Mouse (Mus musculus) liver, embryonic 12.5 days (tissue): ENCODE results near the gene Hck. TPM values are rescaled to one million over a fixed set of nuclear protein-coding genes. Genes with fewer than 3 reads are reported as not detected.

Experiments
- ATAC-seq: fragments of 200-750 bp; cut with Nextera tagmentation; 2 replicates; pipeline ENCODE4 v1.8.0; 2017; ENCODE audit warnings: moderate number of reproducible peaks, mild to moderate bottlenecking, moderate library complexity
- H3K27ac ChIP-seq: fragments of 300-500 bp; sonication (generic); 2 replicates; pipeline ENCODE4 v1.5.1; 2016; ENCODE audit warnings: mild to moderate bottlenecking
- H3K27me3 ChIP-seq: fragments of 300-500 bp; sonication (generic); replicated peaks from 2 replicates; pipeline ENCODE4 v1.6.1; 2016; ENCODE audit warnings: mild to moderate bottlenecking, moderate library complexity
- H3K36me3 ChIP-seq: fragments of 300-500 bp; sonication (generic); 2 replicates; pipeline ENCODE4 v1.6.1; 2016; ENCODE audit warnings: mild to moderate bottlenecking, moderate library complexity
- H3K4me1 ChIP-seq: fragments of 300-500 bp; sonication (generic); 2 replicates; pipeline ENCODE4 v1.6.1; 2016
- H3K4me2 ChIP-seq: fragments of 300-500 bp; sonication (generic); 2 replicates; pipeline ENCODE4 v1.6.1; 2016; ENCODE audit warnings: mild to moderate bottlenecking, moderate library complexity
- H3K4me3 ChIP-seq: fragments of 300-500 bp; sonication (generic); 2 replicates; pipeline ENCODE4 v1.5.1; 2016; ENCODE audit warnings: mild to moderate bottlenecking, moderate library complexity
- H3K9ac ChIP-seq: fragments of 300-500 bp; sonication (generic); 2 replicates; pipeline ENCODE4 v1.6.1; 2016; ENCODE audit warnings: mild to moderate bottlenecking, moderate library complexity
- H3K9me3 ChIP-seq: fragments of 300-500 bp; sonication (generic); replicated peaks from 2 replicates; pipeline ENCODE4 v1.6.1; 2016; ENCODE audit warnings: mild to moderate bottlenecking, moderate library complexity
- WGBS: fragments of 180-500 bp; shearing (Covaris S2); methylation state at CpG from one replicate; pipeline ENCODE4 v1.1.7; 2016; ENCODE audit not compliant: insufficient replicate concordance; 5-methylcytosine and 5-hydroxymethylcytosine counted together
- polyA plus RNA-seq: library from polyadenylated mRNA; unstranded; fragments of >200 nt; fragmentation: Nextera tagmentation; extraction: Ambion mirVana; gene quantifications from 2 replicates; pipeline ENCODE4 v1.2.1, GENCODE M21; 2016

Gene Hck
- 5.6 and 6.5 TPM in 2 replicates for polyA plus RNA-seq

- H3K36me3 ChIP-seq: no peaks in the 10 kb centered on the region
- H3K9ac ChIP-seq: peak within 1 kb of the TSS; percentile 38; the same call in 1 of the 2 replicates
- 3% methylated on average over 52 of the region's 52 CpGs for WGBS
- no peaks in the 10 kb centered on the region for H3K9me3 ChIP-seq
- peaks cover 80% of the 10 kb centered on the region for H3K27me3 ChIP-seq
- H3K4me3 ChIP-seq: peak within 1 kb of the TSS; percentile 47
- no peak within 1 kb of the TSS for H3K27ac ChIP-seq
- H3K4me1 ChIP-seq: no peaks in the 10 kb centered on the region
- peak within 1 kb of the TSS; percentile 72 for H3K4me2 ChIP-seq
- peak; percentile 52; the same call in 1 of the 2 replicates for ATAC-seq
Observed at GRCm38 (mm10) chr2:153108313-153109264, at the start of gene Hck. TSS of gene Hck (plus strand) at chr2:153108468.

DNA sequence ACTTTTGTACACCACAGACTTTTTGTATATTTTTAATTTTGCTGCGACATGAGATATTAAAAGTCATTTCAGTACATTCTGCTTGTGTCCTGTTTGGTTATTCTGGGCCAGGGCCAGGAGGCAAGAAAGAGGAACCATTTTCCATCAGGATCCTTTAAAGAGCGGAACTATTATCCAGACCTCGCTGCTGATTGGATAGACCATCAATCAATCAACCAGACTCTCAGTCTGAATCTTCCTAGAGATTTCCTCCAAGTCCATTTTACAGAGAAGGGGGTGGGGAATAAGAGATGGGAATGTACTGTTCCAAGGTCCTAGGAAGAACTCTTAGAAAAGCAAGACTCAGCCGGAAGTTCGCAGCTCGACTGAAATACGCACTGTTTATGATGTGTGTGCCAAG lies 48.1 kb upstream of the Hck start:
- Histone ChIP-seq H3K4me3 (no peak overlapping the region), H3K9me3 (no peaks in the 10 kb centered on the region), H3K27me3 (peaks cover 7% of the 10 kb centered on the region; the same call in 1 of the 2 replicates), H3K36me3 (no peaks in the 10 kb centered on the region), H3K4me1 (peaks cover 6% of the 10 kb centered on the region; the same call in 1 of the 2 replicates), H3K4me2 (no peak overlapping the region), H3K27ac (no peak overlapping the region), H3K9ac (no peak overlapping the region)
- 78% methylated on average over 7 of the region's 7 CpGs for WGBS
- ATAC-seq: no peak

DNA sequence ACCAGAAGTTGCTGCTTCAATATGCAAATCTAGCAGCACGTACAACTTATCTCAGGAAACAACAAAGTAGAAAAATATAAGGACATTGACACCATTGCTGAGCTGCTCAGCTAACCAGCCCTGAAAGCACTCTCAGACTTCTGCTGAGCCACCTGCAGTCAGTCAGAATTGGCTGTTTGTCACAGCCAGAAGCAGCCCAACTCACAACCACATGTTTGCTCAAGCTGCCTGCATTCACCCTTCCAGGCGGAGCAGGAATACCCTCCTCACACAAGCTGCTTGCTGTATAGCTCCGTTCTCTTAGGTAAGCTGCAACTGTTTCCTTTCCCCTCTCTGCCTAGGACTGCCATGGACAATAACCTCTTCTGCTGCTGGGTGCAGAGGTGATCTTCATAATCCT lies 44.9 kb upstream of the Hck start:
- H3K27me3 ChIP-seq: peaks cover 14% of the 10 kb centered on the region
- peaks cover 13% of the 10 kb centered on the region; the same call in 1 of the 2 replicates for H3K4me1 ChIP-seq
- no peaks in the 10 kb centered on the region for H3K9me3 ChIP-seq
- 48% methylated on average over 3 of the region's 3 CpGs for WGBS
- H3K27ac ChIP-seq: no peak overlapping the region
- H3K4me3 ChIP-seq: no peak overlapping the region
- no peaks in the 10 kb centered on the region for H3K36me3 ChIP-seq
- no peak overlapping the region for H3K9ac ChIP-seq
- H3K4me2 ChIP-seq: no peak overlapping the region
- ATAC-seq: no peak

DNA sequence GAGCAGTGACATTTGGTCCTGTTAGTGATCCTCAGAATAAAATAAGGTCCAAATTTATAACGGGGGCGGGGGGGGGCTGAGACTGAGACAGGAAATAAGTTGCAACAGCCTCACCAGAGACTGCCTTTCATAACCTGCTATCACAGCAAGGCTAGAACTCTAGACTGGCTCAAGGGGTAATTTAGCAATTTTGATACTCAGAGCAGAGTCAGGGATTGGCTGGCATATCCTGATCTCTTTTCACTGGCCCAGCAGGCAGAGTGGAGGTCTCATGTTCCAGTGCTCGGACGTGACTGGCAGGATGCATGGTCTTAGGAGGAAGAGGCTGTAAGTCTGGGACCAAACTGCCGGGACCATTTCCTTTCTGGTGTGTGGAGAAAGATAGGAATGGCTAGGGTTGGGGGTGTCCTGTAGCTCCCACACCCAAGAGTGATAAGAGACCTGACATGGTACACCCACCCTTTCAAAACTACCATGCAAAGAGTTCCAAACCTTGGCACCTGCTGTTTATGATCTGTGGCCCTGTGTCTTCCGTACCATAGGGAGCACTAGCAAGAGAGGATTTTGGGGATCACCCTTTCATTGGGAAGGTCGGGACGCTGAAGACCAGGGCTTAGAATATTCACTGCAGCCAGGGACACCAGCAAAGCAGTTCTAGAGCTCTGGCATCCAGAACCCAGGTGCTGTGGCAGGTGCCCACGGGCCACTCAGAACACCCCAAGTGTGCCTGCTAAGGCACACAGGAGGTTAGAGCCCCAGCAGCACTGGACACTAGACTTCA lies 43.9 kb upstream of the Hck start:
- Histone ChIP-seq H3K4me3 (no peak overlapping the region), H3K9ac (no peak overlapping the region), H3K9me3 (no peaks in the 10 kb centered on the region), H3K4me1 (peaks cover 13% of the 10 kb centered on the region; the same call in 1 of the 2 replicates), H3K27ac (no peak overlapping the region), H3K36me3 (no peaks in the 10 kb centered on the region), H3K27me3 (peaks cover 20% of the 10 kb centered on the region), H3K4me2 (no peak overlapping the region)
- ATAC-seq: no peak
- WGBS: 45% methylated on average over 9 of the region's 9 CpGs

GRCm38 (mm10) chr2:153065747-153066508 lies 42.3 kb upstream of the Hck start, which contains the start of gene Ccm2l:
TSS of gene Ccm2l (plus strand) at chr2:153065955.
- H3K27me3 ChIP-seq: peaks cover 22% of the 10 kb centered on the region
- peaks cover 13% of the 10 kb centered on the region; the same call in 1 of the 2 replicates for H3K4me1 ChIP-seq
- H3K4me2 ChIP-seq: peak within 1 kb of the TSS; percentile 27; the same call in 1 of the 2 replicates
- no peaks in the 10 kb centered on the region for H3K36me3 ChIP-seq
- H3K4me3 ChIP-seq: 0 out of 2 replicates have a peak within 1 kb of the TSS, but pooled peaks have one; percentile 6
- no peak within 1 kb of the TSS for H3K27ac ChIP-seq
- no peak within 1 kb of the TSS for H3K9ac ChIP-seq
- 17% methylated on average over 12 of the region's 12 CpGs for WGBS
- H3K9me3 ChIP-seq: no peaks in the 10 kb centered on the region
- no peak for ATAC-seq

DNA sequence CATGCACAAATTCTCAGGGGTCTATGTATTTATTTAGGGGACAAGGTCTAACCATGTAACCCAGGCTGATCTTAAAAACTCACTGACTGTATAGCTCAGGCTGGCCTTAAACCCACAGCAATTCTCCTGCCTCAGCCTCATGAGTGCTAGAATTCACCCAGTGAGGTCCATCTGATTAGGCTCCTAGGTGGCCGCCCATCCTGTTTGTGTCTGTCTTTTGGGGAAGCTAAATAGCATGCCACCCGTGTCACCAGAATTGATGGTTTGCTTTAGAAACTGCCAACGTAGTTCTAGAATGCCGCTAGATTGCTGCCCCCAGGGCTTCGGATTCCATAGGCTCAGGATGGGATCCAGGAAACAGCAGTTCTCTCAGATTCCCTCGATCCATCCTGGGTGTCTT lies 41.3 kb upstream of the Hck start:
- H3K27me3 ChIP-seq: peaks cover 33% of the 10 kb centered on the region
- H3K36me3 ChIP-seq: no peaks in the 10 kb centered on the region
- H3K9me3 ChIP-seq: no peaks in the 10 kb centered on the region
- WGBS: 38% methylated on average over 6 of the region's 6 CpGs
- no peak overlapping the region for H3K27ac ChIP-seq
- H3K4me3 ChIP-seq: no peak overlapping the region
- H3K4me1 ChIP-seq: peaks cover 13% of the 10 kb centered on the region; the same call in 1 of the 2 replicates
- H3K4me2 ChIP-seq: 0 out of 2 replicates have a peak overlapping the region, but pooled peaks have one; percentile 27
- no peak overlapping the region for H3K9ac ChIP-seq
- ATAC-seq: no peak

- H3K9ac ChIP-seq: no peak overlapping the region
- ATAC-seq: no peak
- H3K4me3 ChIP-seq: no peak overlapping the region
- H3K9me3 ChIP-seq: no peaks in the 10 kb centered on the region
- 0 out of 2 replicates have a peak, but pooled peaks cover 8% of the 10 kb centered on the region for H3K4me1 ChIP-seq
- H3K27me3 ChIP-seq: peaks cover 47% of the 10 kb centered on the region
- no peak overlapping the region for H3K4me2 ChIP-seq
- no peak overlapping the region for H3K27ac ChIP-seq
- H3K36me3 ChIP-seq: no peaks in the 10 kb centered on the region
- WGBS: 47% methylated on average over 23 of the region's 23 CpGs
Observed at GRCm38 (mm10) chr2:153070762-153071490, 37.3 kb upstream of the Hck start.

GRCm38 (mm10) chr2:153071491-153072184 lies 36.6 kb upstream of the Hck start:
- no peak overlapping the region for H3K27ac ChIP-seq

GRCm38 (mm10) chr2:153074651-153075050 lies 33.6 kb upstream of the Hck start:
- H3K4me3 ChIP-seq: no peak overlapping the region
- H3K4me1 ChIP-seq: 0 out of 2 replicates have a peak, but pooled peaks cover 18% of the 10 kb centered on the region
- WGBS: 82% methylated on average over 10 of the region's 10 CpGs
- H3K9ac ChIP-seq: no peak overlapping the region
- no peak overlapping the region for H3K4me2 ChIP-seq
- H3K27me3 ChIP-seq: peaks cover 31% of the 10 kb centered on the region
- H3K36me3 ChIP-seq: no peaks in the 10 kb centered on the region
- no peak for ATAC-seq
- H3K9me3 ChIP-seq: no peaks in the 10 kb centered on the region
- H3K27ac ChIP-seq: no peak overlapping the region

More at GRCm38 (mm10) chr2:153071491-153072184, 36.6 kb upstream of the Hck start:
- 64% methylated on average over 66 of the region's 67 CpGs for WGBS
- Histone ChIP-seq H3K4me2 (peak overlapping the region; percentile 50), H3K4me3 (peak overlapping the region; percentile 25), H3K36me3 (no peaks in the 10 kb centered on the region), H3K9me3 (no peaks in the 10 kb centered on the region), H3K4me1 (0 out of 2 replicates have a peak, but pooled peaks cover 5% of the 10 kb centered on the region), H3K9ac (0 out of 2 replicates have a peak overlapping the region, but pooled peaks have one; percentile 20), H3K27me3 (peaks cover 47% of the 10 kb centered on the region)
- ATAC-seq: 0 out of 2 replicates have a peak, but pooled peaks have one; percentile 11

GRCm38 (mm10) chr2:153075961-153076360 lies 32.3 kb upstream of the Hck start:
- H3K36me3 ChIP-seq: no peaks in the 10 kb centered on the region
- H3K9me3 ChIP-seq: no peaks in the 10 kb centered on the region
- H3K4me1 ChIP-seq: 0 out of 2 replicates have a peak, but pooled peaks cover 18% of the 10 kb centered on the region
- H3K27ac ChIP-seq: no peak overlapping the region; the same call in 1 of the 2 replicates
- H3K9ac ChIP-seq: no peak overlapping the region
- no peak overlapping the region for H3K4me3 ChIP-seq
- H3K4me2 ChIP-seq: no peak overlapping the region
- ATAC-seq: peak; percentile 64
- 24% methylated on average over 2 of the region's 2 CpGs for WGBS
- H3K27me3 ChIP-seq: peaks cover 24% of the 10 kb centered on the region
